Mouse (Mus musculus) CH12.LX (cell line): ENCODE measurements around the gene Hist1h2an.
"Not testable (repeated sequence)": the region's sequence is repeated elsewhere in the genome, so short reads cannot be mapped to it uniquely, and the experiment has no call there.

Experiments used
- CTCF ChIP-seq, 2 experiments: IDR thresholded peaks in 1 of 2; conservative IDR thresholded peaks in 1 of 2; 2 replicates each; pipeline ENCODE4 v1.5.1; 2011 to 2012; ENCODE audit warnings: low read depth in 2 of 2, low read length in 2 of 2, improper control_type of control experiment in 1 of 2, inconsistent platforms in 1 of 2, mild to moderate bottlenecking in 1 of 2, moderate library complexity in 1 of 2
- POLR2A ChIP-seq: IDR thresholded peaks from 2 replicates; pipeline ENCODE4 v1.6.1; 2011; ENCODE audit warnings: low read depth, mild to moderate bottlenecking, improper control_type of control experiment, low read length
- POLR2AphosphoS2 ChIP-seq: IDR thresholded peaks from 2 replicates; pipeline ENCODE4 v1.6.1; 2011; ENCODE audit warnings: low read depth, low read length, improper control_type of control experiment
- RAD21 ChIP-seq: IDR thresholded peaks from 2 replicates; pipeline ENCODE4 v1.6.1; 2011; ENCODE audit warnings: low read depth, mild to moderate bottlenecking, low read length, improper control_type of control experiment, moderate library complexity
- USF1 ChIP-seq: IDR thresholded peaks from 2 replicates; pipeline ENCODE4 v1.6.1; 2014; ENCODE audit warnings: low read depth, mild to moderate bottlenecking, inconsistent platforms, low read length, improper control_type of control experiment
- ZKSCAN1 ChIP-seq: IDR thresholded peaks from 2 replicates; pipeline ENCODE4 v1.6.1; 2012; ENCODE audit warnings: low read depth, inconsistent platforms, low read length, improper control_type of control experiment, borderline replicate concordance
- ZMIZ1 ChIP-seq: IDR thresholded peaks from 2 replicates; pipeline ENCODE4 v1.6.1; 2012; ENCODE audit warnings: low read depth, mild to moderate bottlenecking, inconsistent platforms, low read length, improper control_type of control experiment

DNA sequence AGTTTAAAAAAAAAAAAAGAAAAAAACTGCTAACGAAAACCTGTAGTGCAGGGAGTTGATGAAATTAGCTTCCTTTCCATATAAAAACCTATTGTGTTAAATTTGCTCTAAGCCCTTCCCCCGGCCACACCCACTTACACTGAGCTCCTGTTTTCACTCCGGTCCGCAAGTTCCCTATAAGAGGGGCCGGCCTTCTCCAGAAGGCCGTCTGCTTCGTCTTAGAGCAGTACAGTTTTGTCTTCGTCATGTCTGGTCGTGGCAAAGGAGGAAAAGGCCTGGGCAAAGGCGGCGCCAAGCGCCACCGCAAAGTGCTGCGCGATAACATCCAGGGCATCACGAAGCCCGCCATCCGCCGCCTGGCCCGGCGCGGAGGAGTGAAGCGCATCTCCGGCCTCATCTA lies 24.5 kb upstream of the Hist1h2an start, which contains the start of gene Hist1h4m:
- not testable (repeated sequence) for TF ChIP-seq POLR2AphosphoS2; POLR2A; USF1; RAD21; ZKSCAN1; CTCF (conservative IDR thresholded peaks at IDR 0.05 in 1 of 2, IDR thresholded peaks at IDR 0.05 in 1 of 2; ENCODE audit: low read depth in 2 of 2, low read length in 2 of 2); ZMIZ1
